Mouse (Mus musculus): ENCODE results near the gene Iffo2. TPM values are rescaled to one million over a fixed set of nuclear protein-coding genes. Genes with fewer than 3 reads are reported as not detected.

The Iffo2 gene
- polyA plus RNA-seq, 1 experiment from 2014 or later = 2.3 TPM

GRCm38 (mm10) chr4:139594062-139594461 is 63.7 kb downstream of the Iffo2 start:
- Histone ChIP-seq H3K27me3 (ENCODE audit: control insufficient read depth, insufficient read depth, low read length) (no peaks in the 10 kb centered on the region), H3K4me1 (ENCODE audit: control insufficient read depth, insufficient read depth, low read length) (peaks cover 25% of the 10 kb centered on the region), H3K27ac (replicated peaks; ENCODE audit: low read depth, low read length) (no peak overlapping the region), H3K9me3 (replicated peaks; ENCODE audit: control insufficient read depth, low read length) (no peaks in the 10 kb centered on the region), H3K9ac (replicated peaks; ENCODE audit: low read length) (no peak overlapping the region), H3K4me3 (ENCODE audit: low read depth, low read length) (no peak overlapping the region), H3K4me2 (ENCODE audit: low read depth, low read length) (no peak overlapping the region), H3K36me3 (replicated peaks; ENCODE audit: control insufficient read depth, insufficient read depth, low read depth, low read length) (no peaks in the 10 kb centered on the region)
- DNase-seq (ENCODE audit: low spot score) (no peak), ATAC-seq (replicated peaks; ENCODE audit: insufficient number of reproducible peaks, low FRiP score, low TSS enrichment, low read depth) (no peak)
- 24% methylated on average over 3 of the region's 3 CpGs for WGBS

- Histone ChIP-seq H3K4me3 (ENCODE audit: low read depth, low read length) (no peak overlapping the region), H3K36me3 (replicated peaks; ENCODE audit: control insufficient read depth, insufficient read depth, low read depth, low read length) (no peaks in the 10 kb centered on the region), H3K27me3 (ENCODE audit: control insufficient read depth, insufficient read depth, low read length) (no peaks in the 10 kb centered on the region), H3K4me2 (ENCODE audit: low read depth, low read length) (no peak overlapping the region), H3K9me3 (replicated peaks; ENCODE audit: control insufficient read depth, low read length) (no peaks in the 10 kb centered on the region), H3K4me1 (ENCODE audit: control insufficient read depth, insufficient read depth, low read length) (peaks cover 21% of the 10 kb centered on the region), H3K27ac (replicated peaks; ENCODE audit: low read depth, low read length) (0 out of 2 replicates have a peak overlapping the region, but pooled peaks have one; percentile 49), H3K9ac (replicated peaks; ENCODE audit: low read length) (no peak overlapping the region)
- ATAC-seq (replicated peaks; ENCODE audit: insufficient number of reproducible peaks, low FRiP score, low TSS enrichment, low read depth) (no peak), DNase-seq (ENCODE audit: low spot score) (no peak)
- 15% methylated on average over 9 of the region's 9 CpGs for WGBS
These were observed 66.4 kb downstream of the Iffo2 start for GRCm38 (mm10) chr4:139596715-139597114.

- no peak for ATAC-seq (replicated peaks; ENCODE audit: insufficient number of reproducible peaks, low FRiP score, low TSS enrichment, low read depth)
- WGBS = 50% methylated on average over 20 of the region's 20 CpGs
- no peaks in the 10 kb centered on the region for H3K9me3 ChIP-seq (replicated peaks; ENCODE audit: control insufficient read depth, low read length)
- no peaks in the 10 kb centered on the region for H3K36me3 ChIP-seq (replicated peaks; ENCODE audit: control insufficient read depth, insufficient read depth, low read depth, low read length)
- H3K27ac ChIP-seq (replicated peaks; ENCODE audit: low read depth, low read length) = peak overlapping the region; percentile 87
- DNase-seq (ENCODE audit: low spot score) = no peak
- no peaks in the 10 kb centered on the region for H3K27me3 ChIP-seq (ENCODE audit: control insufficient read depth, insufficient read depth, low read length)
- no peak overlapping the region for H3K4me3 ChIP-seq (ENCODE audit: low read depth, low read length)
- H3K4me2 ChIP-seq (ENCODE audit: low read depth, low read length) = no peak overlapping the region
- H3K9ac ChIP-seq (replicated peaks; ENCODE audit: low read length) = 0 out of 2 replicates have a peak overlapping the region, but pooled peaks have one; percentile 2
- H3K4me1 ChIP-seq (ENCODE audit: control insufficient read depth, insufficient read depth, low read length) = peaks cover 21% of the 10 kb centered on the region
These were observed 67.2 kb downstream of the Iffo2 start for GRCm38 (mm10) chr4:139597286-139598284.

- no peaks in the 10 kb centered on the region for H3K36me3 ChIP-seq (replicated peaks; ENCODE audit: control insufficient read depth, insufficient read depth, low read depth, low read length)
- H3K9me3 ChIP-seq (replicated peaks; ENCODE audit: control insufficient read depth, low read length) = no peaks in the 10 kb centered on the region
- H3K9ac ChIP-seq (replicated peaks; ENCODE audit: low read length) = 0 out of 2 replicates have a peak overlapping the region, but pooled peaks have one; percentile 2
- ATAC-seq (replicated peaks; ENCODE audit: insufficient number of reproducible peaks, low FRiP score, low TSS enrichment, low read depth) = no peak
- peaks cover 21% of the 10 kb centered on the region for H3K4me1 ChIP-seq (ENCODE audit: control insufficient read depth, insufficient read depth, low read length)
- 30% methylated on average over 13 of the region's 13 CpGs for WGBS
- no peak for DNase-seq (ENCODE audit: low spot score)
- H3K4me2 ChIP-seq (ENCODE audit: low read depth, low read length) = peak overlapping the region; percentile 32
- no peaks in the 10 kb centered on the region for H3K27me3 ChIP-seq (ENCODE audit: control insufficient read depth, insufficient read depth, low read length)
- peak overlapping the region; percentile 87 for H3K27ac ChIP-seq (replicated peaks; ENCODE audit: low read depth, low read length)
- H3K4me3 ChIP-seq (ENCODE audit: low read depth, low read length) = no peak overlapping the region
These were observed 68.0 kb downstream of the Iffo2 start for GRCm38 (mm10) chr4:139598356-139598755.

- Histone ChIP-seq H3K36me3 (replicated peaks; ENCODE audit: control insufficient read depth, insufficient read depth, low read depth, low read length) (no peaks in the 10 kb centered on the region), H3K4me1 (ENCODE audit: control insufficient read depth, insufficient read depth, low read length) (peaks cover 21% of the 10 kb centered on the region), H3K9ac (replicated peaks; ENCODE audit: low read length) (peak overlapping the region; percentile 47; the same call in 1 of the 2 replicates), H3K4me3 (ENCODE audit: low read depth, low read length) (0 out of 2 replicates have a peak overlapping the region, but pooled peaks have one; percentile 3), H3K27me3 (ENCODE audit: control insufficient read depth, insufficient read depth, low read length) (no peaks in the 10 kb centered on the region), H3K27ac (replicated peaks; ENCODE audit: low read depth, low read length) (peak overlapping the region; percentile 87), H3K4me2 (ENCODE audit: low read depth, low read length) (peak overlapping the region; percentile 32), H3K9me3 (replicated peaks; ENCODE audit: control insufficient read depth, low read length) (no peaks in the 10 kb centered on the region)
- WGBS = under 1% methylated on average over 12 of the region's 12 CpGs
- DNase-seq (ENCODE audit: low spot score) (peak; percentile 94), ATAC-seq (replicated peaks; ENCODE audit: insufficient number of reproducible peaks, low FRiP score, low TSS enrichment, low read depth) (peak; percentile 62)
These were observed 68.7 kb downstream of the Iffo2 start for GRCm38 (mm10) chr4:139598950-139599518.

- Histone ChIP-seq H3K4me1 (ENCODE audit: control insufficient read depth, insufficient read depth, low read length) (peaks cover 15% of the 10 kb centered on the region), H3K9ac (replicated peaks; ENCODE audit: low read length) (0 out of 2 replicates have a peak overlapping the region, but pooled peaks have one; percentile 19), H3K9me3 (replicated peaks; ENCODE audit: control insufficient read depth, low read length) (no peaks in the 10 kb centered on the region), H3K27ac (replicated peaks; ENCODE audit: low read depth, low read length) (peak overlapping the region; percentile 61; the same call in 1 of the 2 replicates), H3K4me2 (ENCODE audit: low read depth, low read length) (no peak overlapping the region), H3K36me3 (replicated peaks; ENCODE audit: control insufficient read depth, insufficient read depth, low read depth, low read length) (no peaks in the 10 kb centered on the region), H3K4me3 (ENCODE audit: low read depth, low read length) (no peak overlapping the region), H3K27me3 (ENCODE audit: control insufficient read depth, insufficient read depth, low read length) (no peaks in the 10 kb centered on the region)
- ATAC-seq (replicated peaks; ENCODE audit: insufficient number of reproducible peaks, low FRiP score, low TSS enrichment, low read depth) = no peak
- WGBS = 51% methylated on average over 7 of the region's 7 CpGs
- DNase-seq (ENCODE audit: low spot score) = no peak
These were observed 71.4 kb downstream of the Iffo2 start for GRCm38 (mm10) chr4:139601519-139602356.

- Histone ChIP-seq H3K4me1 (ENCODE audit: control insufficient read depth, insufficient read depth, low read length) (peaks cover 7% of the 10 kb centered on the region), H3K4me3 (ENCODE audit: low read depth, low read length) (no peak within 1 kb of the TSS), H3K4me2 (ENCODE audit: low read depth, low read length) (no peak within 1 kb of the TSS), H3K9me3 (replicated peaks; ENCODE audit: control insufficient read depth, low read length) (no peaks in the 10 kb centered on the region), H3K9ac (replicated peaks; ENCODE audit: low read length) (0 out of 2 replicates have a peak within 1 kb of the TSS, but pooled peaks have one; percentile 19), H3K27me3 (ENCODE audit: control insufficient read depth, insufficient read depth, low read length) (no peaks in the 10 kb centered on the region), H3K36me3 (replicated peaks; ENCODE audit: control insufficient read depth, insufficient read depth, low read depth, low read length) (no peaks in the 10 kb centered on the region), H3K27ac (replicated peaks; ENCODE audit: low read depth, low read length) (peak within 1 kb of the TSS; percentile 61; the same call in 1 of the 2 replicates)
- WGBS = 53% methylated on average over 14 of the region's 14 CpGs
- DNase-seq (ENCODE audit: low spot score) (peak; percentile 68), ATAC-seq (replicated peaks; ENCODE audit: insufficient number of reproducible peaks, low FRiP score, low TSS enrichment, low read depth) (no peak)
These were observed 72.3 kb downstream of the Iffo2 start, which contains the start of gene Gm21969 for GRCm38 (mm10) chr4:139602357-139603244. TSS of gene Gm21969 (plus strand) at chr4:139603186.
